Mouse (Mus musculus): ENCODE measurements at regions not wholly inside any gene's neighbourhood (a gene's known extent, or its start where the extent isn't known, plus 50 kb on each side); places are given as distances from the start of the nearest gene placed in this dataset.

GRCm38 (mm10) chr9:90388401-90388800 is 117.8 kb upstream of the Tbc1d2b start:
- no peaks in the 10 kb centered on the region for H3K27me3 ChIP-seq (ENCODE audit: control insufficient read depth, insufficient read depth, low read length)
- no peaks in the 10 kb centered on the region for H3K9me3 ChIP-seq (ENCODE audit: control insufficient read depth, low read length)
- 73% methylated on average over 2 of the region's 2 CpGs for WGBS
- no peaks in the 10 kb centered on the region for H3K36me3 ChIP-seq (ENCODE audit: control insufficient read depth, insufficient read depth, low read length)
- no peak for ATAC-seq (ENCODE audit: low FRiP score)
- no peak overlapping the region for H3K27ac ChIP-seq (ENCODE audit: low read depth, low read length)
- H3K4me1 ChIP-seq (ENCODE audit: control insufficient read depth, insufficient read depth, low read length): no peaks in the 10 kb centered on the region
- H3K4me3 ChIP-seq (ENCODE audit: low read depth, low read length): no peak overlapping the region
- H3K4me2 ChIP-seq: no peak overlapping the region
- no peak for DNase-seq (ENCODE audit: low spot score, missing footprints)
- no peak overlapping the region for H3K9ac ChIP-seq (ENCODE audit: low read length)

GRCm38 (mm10) chr9:90385047-90385446 is 114.4 kb upstream of the Tbc1d2b start:
- ATAC-seq (ENCODE audit: low FRiP score) (no peak), DNase-seq (ENCODE audit: low spot score, missing footprints) (no peak)
- H3K4me3 ChIP-seq (ENCODE audit: low read depth, low read length): no peak overlapping the region

GRCm38 (mm10) chr9:90380099-90380498 is 109.5 kb upstream of the Tbc1d2b start:
- H3K36me3 ChIP-seq (ENCODE audit: control insufficient read depth, insufficient read depth, low read length): no peaks in the 10 kb centered on the region
- H3K4me1 ChIP-seq (ENCODE audit: control insufficient read depth, insufficient read depth, low read length): no peaks in the 10 kb centered on the region
- H3K4me2 ChIP-seq: no peak overlapping the region
- ATAC-seq (ENCODE audit: low FRiP score) (no peak), DNase-seq (ENCODE audit: low spot score, missing footprints) (no peak)
- no peak overlapping the region for H3K9ac ChIP-seq (ENCODE audit: low read length)
- no peak overlapping the region for H3K4me3 ChIP-seq (ENCODE audit: low read depth, low read length)
- H3K27me3 ChIP-seq (ENCODE audit: control insufficient read depth, insufficient read depth, low read length): no peaks in the 10 kb centered on the region
- no peaks in the 10 kb centered on the region for H3K9me3 ChIP-seq (ENCODE audit: control insufficient read depth, low read length)
- no peak overlapping the region for H3K27ac ChIP-seq (ENCODE audit: low read depth, low read length)

More at GRCm38 (mm10) chr9:90385047-90385446, 114.4 kb upstream of the Tbc1d2b start:
- Histone ChIP-seq H3K27ac (ENCODE audit: low read depth, low read length) (no peak overlapping the region), H3K27me3 (ENCODE audit: control insufficient read depth, insufficient read depth, low read length) (no peaks in the 10 kb centered on the region), H3K9ac (ENCODE audit: low read length) (no peak overlapping the region), H3K4me2 (no peak overlapping the region), H3K9me3 (ENCODE audit: control insufficient read depth, low read length) (no peaks in the 10 kb centered on the region), H3K36me3 (ENCODE audit: control insufficient read depth, insufficient read depth, low read length) (no peaks in the 10 kb centered on the region), H3K4me1 (ENCODE audit: control insufficient read depth, insufficient read depth, low read length) (no peaks in the 10 kb centered on the region)

- Histone ChIP-seq H3K9me3 (ENCODE audit: control insufficient read depth, low read length) (0 out of 2 replicates have a peak, but pooled peaks cover 3% of the 10 kb centered on the region), H3K4me1 (ENCODE audit: control insufficient read depth, insufficient read depth, low read length) (no peaks in the 10 kb centered on the region), H3K27me3 (ENCODE audit: control insufficient read depth, insufficient read depth, low read length) (no peaks in the 10 kb centered on the region), H3K9ac (ENCODE audit: low read length) (no peak overlapping the region), H3K27ac (ENCODE audit: low read depth, low read length) (no peak overlapping the region), H3K4me2 (no peak overlapping the region), H3K4me3 (ENCODE audit: low read depth, low read length) (no peak overlapping the region), H3K36me3 (ENCODE audit: control insufficient read depth, insufficient read depth, low read length) (no peaks in the 10 kb centered on the region)
- ATAC-seq (ENCODE audit: low FRiP score): no peak
- whole genome bisulfite sequencing: 74% methylated on average over 2 of the region's 2 CpGs
- DNase-seq (ENCODE audit: low spot score, missing footprints): no peak
Measured at GRCm38 (mm10) chr9:90369568-90369967, 99.0 kb upstream of the Tbc1d2b start.

- DNase-seq (ENCODE audit: low spot score, missing footprints): no peak
Measured at GRCm38 (mm10) chr9:90367745-90368144, 97.1 kb upstream of the Tbc1d2b start.

GRCm38 (mm10) chr9:90326531-90326930 is 55.9 kb upstream of the Tbc1d2b start:
- WGBS: 87% methylated on average over 4 of the region's 4 CpGs
- Histone ChIP-seq H3K9ac (ENCODE audit: low read length) (no peak overlapping the region), H3K4me3 (ENCODE audit: low read depth, low read length) (no peak overlapping the region), H3K27me3 (ENCODE audit: control insufficient read depth, insufficient read depth, low read length) (no peaks in the 10 kb centered on the region), H3K27ac (ENCODE audit: low read depth, low read length) (no peak overlapping the region), H3K4me1 (ENCODE audit: control insufficient read depth, insufficient read depth, low read length) (no peaks in the 10 kb centered on the region), H3K9me3 (ENCODE audit: control insufficient read depth, low read length) (no peaks in the 10 kb centered on the region), H3K4me2 (no peak overlapping the region), H3K36me3 (ENCODE audit: control insufficient read depth, insufficient read depth, low read length) (no peaks in the 10 kb centered on the region)
- no peak for DNase-seq (ENCODE audit: low spot score, missing footprints)
- no peak for ATAC-seq (ENCODE audit: low FRiP score)

More at GRCm38 (mm10) chr9:90367745-90368144, 97.1 kb upstream of the Tbc1d2b start:
- Histone ChIP-seq H3K4me3 (ENCODE audit: low read depth, low read length) (no peak overlapping the region), H3K9ac (ENCODE audit: low read length) (no peak overlapping the region), H3K27me3 (ENCODE audit: control insufficient read depth, insufficient read depth, low read length) (no peaks in the 10 kb centered on the region), H3K36me3 (ENCODE audit: control insufficient read depth, insufficient read depth, low read length) (no peaks in the 10 kb centered on the region), H3K4me1 (ENCODE audit: control insufficient read depth, insufficient read depth, low read length) (no peaks in the 10 kb centered on the region), H3K4me2 (no peak overlapping the region), H3K27ac (ENCODE audit: low read depth, low read length) (no peak overlapping the region), H3K9me3 (ENCODE audit: control insufficient read depth, low read length) (no peaks in the 10 kb centered on the region)
- 87% methylated on average over 3 of the region's 3 CpGs for WGBS
- no peak for ATAC-seq (ENCODE audit: low FRiP score)

All from midbrain, embryonic 11.5 days (tissue).